Mouse (Mus musculus) T-helper 17 cell (primary cell): ENCODE measurements around the gene Olfr449.

Experiments
- in situ Hi-C, 2 experiments: fragments of 300-600 bp; cut with MboI, MseI; formaldehyde crosslinking; loops; 1 replicate in 1 of 2; 2 replicates in 1 of 2; pipeline ENCODE4 v1.15.1; 2025; ENCODE audit warnings: high pct_unique_total_duplicates in 2 of 2

Gene Olfr449

GRCm38 (mm10) chr6:42834084-42834483, at the start of gene Olfr449:
Gene Olfr449 (plus strand): TSS chr6:42834384.
- in situ Hi-C loops = no loop called here

DNA sequence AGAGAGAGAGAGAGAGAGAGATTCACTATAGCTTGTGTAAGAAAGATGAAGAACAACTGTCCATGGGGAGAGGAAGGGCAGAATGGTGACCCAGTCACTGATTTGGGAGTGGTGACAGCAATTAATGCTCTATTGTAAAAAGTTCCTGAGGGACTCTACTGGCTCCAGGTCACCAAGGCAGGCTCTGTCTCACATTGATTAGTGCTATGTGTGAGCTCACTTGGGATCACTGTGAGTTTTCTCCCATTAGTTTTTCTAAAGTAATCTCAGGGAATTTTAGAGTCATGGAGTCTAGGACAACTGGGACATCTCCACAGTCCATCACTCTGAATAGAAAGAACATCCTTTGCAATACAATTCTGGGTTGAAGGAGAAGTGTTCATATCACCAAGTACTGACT, 49.4 kb upstream of the Olfr449 start, which contains the start of gene Olfr452:
TSS of gene Olfr452 (plus strand) at position 301 of the 400 bp plus-strand sequence.
- in situ Hi-C loops = no loop called here

DNA sequence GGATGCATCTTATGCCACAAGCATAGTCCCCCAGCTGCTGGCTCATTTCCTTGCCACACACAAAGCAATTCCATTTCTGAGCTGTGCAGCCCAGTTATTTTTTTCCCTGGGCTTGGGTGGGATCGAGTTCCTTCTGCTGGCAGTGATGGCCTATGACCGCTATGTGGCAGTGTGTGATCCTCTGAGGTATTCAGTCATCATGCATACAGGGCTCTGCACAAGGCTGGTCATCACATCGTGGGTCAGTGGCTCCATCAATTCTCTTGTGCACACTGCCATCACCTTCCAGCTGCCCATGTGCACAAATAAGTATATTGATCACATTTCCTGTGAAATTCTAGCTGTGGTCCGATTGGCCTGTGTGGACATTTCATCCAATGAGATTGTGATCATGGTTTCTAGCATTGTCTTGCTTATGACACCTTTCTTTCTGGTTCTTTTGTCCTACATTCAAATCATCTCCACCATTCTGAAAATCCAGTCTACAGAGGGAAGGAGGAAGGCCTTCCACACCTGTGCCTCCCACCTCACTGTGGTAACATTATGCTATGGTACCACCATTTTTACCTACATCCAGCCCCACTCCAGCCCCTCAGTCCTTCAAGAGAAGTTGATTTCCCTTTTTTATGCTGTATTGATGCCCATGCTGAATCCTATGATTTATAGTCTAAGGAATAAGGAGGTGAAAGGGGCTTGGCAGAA, 43.8 kb upstream of the Olfr449 start:
- in situ Hi-C loops = no loop called here

- in situ Hi-C loops = no loop called here
Measured at GRCm38 (mm10) chr6:42790949-42791556, 43.1 kb upstream of the Olfr449 start.

DNA sequence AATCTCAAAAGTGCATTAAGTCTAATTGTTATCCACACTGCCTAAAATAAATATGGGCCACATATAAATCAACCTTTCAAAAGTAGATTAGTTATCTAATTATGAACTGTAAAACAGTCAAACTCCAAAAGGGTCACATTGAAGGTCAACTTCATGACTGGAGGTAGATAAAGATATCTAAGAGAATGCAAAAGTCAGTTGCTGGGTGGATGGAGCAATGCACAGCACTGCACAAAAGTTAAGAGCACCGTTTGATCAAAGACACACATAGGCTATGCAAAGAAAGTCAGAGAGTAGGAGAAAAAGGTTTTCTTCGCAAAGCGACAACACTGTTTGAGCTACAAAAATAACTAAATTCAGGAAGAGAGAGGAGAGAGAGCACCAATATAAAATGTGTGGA, 39.2 kb upstream of the Olfr449 start:
- in situ Hi-C loops = no loop called here

- in situ Hi-C loops = no loop called here
Measured at GRCm38 (mm10) chr6:42811639-42812038, 22.5 kb upstream of the Olfr449 start, which contains the start of gene Olfr450. Gene Olfr450 (plus strand): TSS chr6:42811939.

GRCm38 (mm10) chr6:42860222-42860819, 26.1 kb downstream of the Olfr449 start:
- in situ Hi-C loops = loop anchor here (5.0 to 10.0 kb wide), 2 partner anchors 248 to 626 kb away; no protein-coding TSS in a partner anchor

- in situ Hi-C loops = loop anchor here in 1 of 2 experiments (10.0 kb wide), 1 partner anchor 635 kb away; no protein-coding TSS in a partner anchor
Measured at GRCm38 (mm10) chr6:42869695-42870094, 35.5 kb downstream of the Olfr449 start.

DNA sequence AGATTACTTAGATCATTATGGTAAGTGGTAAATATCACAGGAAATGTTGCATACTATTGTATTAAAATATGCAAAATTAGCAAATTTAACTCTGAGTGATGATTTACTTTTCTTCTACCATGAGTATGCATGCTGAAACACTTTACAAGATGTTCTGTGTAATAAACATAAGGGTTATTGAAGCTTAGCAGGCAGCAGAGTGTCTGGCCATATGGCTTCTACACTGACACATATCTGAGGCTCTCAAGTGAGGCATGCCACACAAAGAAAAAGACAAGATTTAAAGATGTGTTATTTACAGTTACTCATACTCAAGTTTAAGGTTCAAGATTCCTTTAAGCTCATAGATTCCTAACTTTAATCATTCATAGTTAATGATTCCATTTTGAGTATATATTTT, 42.1 kb downstream of the Olfr449 start:
- in situ Hi-C loops = no loop called here
